Mouse (Mus musculus): ENCODE measurements around the gene Hrh3. TPM values are rescaled to one million over a fixed set of nuclear protein-coding genes. Genes with fewer than 3 reads are reported as not detected.

The Hrh3 gene
- polyA plus RNA-seq, 1 experiment from 2014 or later = 0.40 TPM

DNA sequence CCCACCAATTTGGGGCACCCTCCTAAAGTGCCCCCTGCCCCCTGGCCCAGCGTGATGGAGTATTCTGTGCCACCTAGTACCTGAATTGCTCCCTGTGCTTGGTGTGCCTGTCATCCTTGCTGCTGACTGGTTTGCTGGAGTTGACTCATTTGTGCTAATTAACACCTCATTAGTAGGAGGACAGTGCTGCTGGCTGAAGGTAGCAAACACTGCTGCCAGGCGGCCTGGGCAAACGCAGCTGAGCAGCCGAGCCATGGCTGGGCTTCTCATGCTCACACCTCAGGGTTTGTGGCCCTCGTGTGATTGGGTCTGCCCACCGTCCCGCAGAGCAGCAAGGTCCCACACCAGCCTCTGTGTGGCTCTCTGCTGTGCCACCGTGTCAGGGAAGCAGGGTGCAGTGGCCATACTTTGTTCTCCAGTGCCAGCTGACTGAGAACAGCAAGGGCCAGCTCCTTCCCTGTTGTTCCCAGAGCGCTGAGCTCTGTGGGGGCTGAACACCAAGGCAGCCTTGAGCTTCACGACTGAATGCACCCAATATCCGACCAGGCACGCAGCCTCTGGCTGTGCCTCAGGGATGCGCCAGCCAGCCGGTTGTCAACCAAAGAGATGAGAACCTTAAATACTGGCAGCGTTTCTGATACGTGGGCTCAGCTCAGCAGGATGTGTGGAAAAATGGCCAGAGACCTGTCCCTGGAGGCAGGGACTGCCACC, 18.2 kb downstream of the Hrh3 start:
- Histone ChIP-seq H3K9me3 (replicated peaks) (no peaks in the 10 kb centered on the region), H3K27me3 (0 out of 2 replicates have a peak, but pooled peaks cover 8% of the 10 kb centered on the region), H3K9ac (no peak overlapping the region), H3K4me2 (replicated peaks) (no peak overlapping the region), H3K4me1 (no peaks in the 10 kb centered on the region), H3K36me3 (peaks cover 11% of the 10 kb centered on the region; the same call in 1 of the 2 replicates), H3K27ac (replicated peaks) (no peak overlapping the region), H3K4me3 (replicated peaks) (no peak overlapping the region)
- WGBS = 81% methylated on average over 16 of the region's 16 CpGs
- no peak for ATAC-seq (ENCODE audit: insufficient number of reproducible peaks, low FRiP score, low TSS enrichment, low read depth)

DNA sequence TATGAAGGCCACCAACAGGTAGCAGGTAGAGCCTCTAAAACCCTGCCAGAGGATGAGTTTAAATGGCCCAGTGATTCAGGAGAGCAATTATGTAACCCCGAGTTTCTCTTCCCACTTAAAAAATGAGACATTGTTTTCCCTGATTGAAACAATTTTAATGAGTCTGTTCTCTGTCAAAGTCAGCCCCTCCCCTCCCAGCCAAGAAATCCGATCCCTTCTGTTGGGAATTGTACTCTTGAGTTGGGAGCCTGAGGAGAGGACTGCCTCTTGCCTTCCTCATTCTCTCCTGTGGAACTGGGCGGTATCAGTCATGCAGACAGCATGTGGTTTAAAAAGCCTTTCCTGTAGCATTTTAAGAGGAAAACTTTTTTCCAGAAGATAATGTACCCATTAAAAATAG, 19.7 kb downstream of the Hrh3 start:
- Histone ChIP-seq H3K4me1 (no peaks in the 10 kb centered on the region), H3K27ac (replicated peaks) (no peak overlapping the region), H3K36me3 (peaks cover 11% of the 10 kb centered on the region; the same call in 1 of the 2 replicates), H3K9ac (no peak overlapping the region), H3K4me3 (replicated peaks) (no peak overlapping the region), H3K4me2 (replicated peaks) (no peak overlapping the region), H3K27me3 (no peaks in the 10 kb centered on the region), H3K9me3 (replicated peaks) (no peaks in the 10 kb centered on the region)
- ATAC-seq (ENCODE audit: insufficient number of reproducible peaks, low FRiP score, low TSS enrichment, low read depth) = no peak
- 12% methylated on average over 3 of the region's 3 CpGs for WGBS

DNA sequence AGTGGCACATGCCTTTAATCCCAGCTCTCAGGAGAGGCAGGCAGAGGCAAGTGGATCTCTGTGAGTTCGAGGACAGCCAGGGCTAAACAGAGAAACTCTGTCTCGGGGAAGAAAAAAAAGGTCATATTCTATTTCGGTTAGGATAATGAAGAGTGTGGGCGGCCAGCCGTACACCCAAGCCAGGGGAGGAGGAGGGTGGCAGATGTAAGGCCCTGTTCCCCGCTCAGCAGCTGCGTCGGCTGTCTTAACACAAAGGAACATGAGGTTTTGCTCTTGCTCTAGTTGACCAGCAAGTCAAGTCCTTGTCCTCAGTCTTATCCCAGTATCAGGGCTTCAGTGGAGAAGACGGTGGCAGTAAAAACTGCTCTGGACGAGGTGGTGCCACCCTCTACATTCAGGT, 21.2 kb downstream of the Hrh3 start:
- no peak for ATAC-seq (ENCODE audit: insufficient number of reproducible peaks, low FRiP score, low TSS enrichment, low read depth)
- Histone ChIP-seq H3K27ac (replicated peaks) (no peak overlapping the region), H3K27me3 (no peaks in the 10 kb centered on the region), H3K4me3 (replicated peaks) (no peak overlapping the region), H3K9me3 (replicated peaks) (no peaks in the 10 kb centered on the region), H3K36me3 (peaks cover 11% of the 10 kb centered on the region; the same call in 1 of the 2 replicates), H3K4me1 (no peaks in the 10 kb centered on the region), H3K4me2 (replicated peaks) (no peak overlapping the region), H3K9ac (no peak overlapping the region)
- 84% methylated on average over 10 of the region's 10 CpGs for WGBS

DNA sequence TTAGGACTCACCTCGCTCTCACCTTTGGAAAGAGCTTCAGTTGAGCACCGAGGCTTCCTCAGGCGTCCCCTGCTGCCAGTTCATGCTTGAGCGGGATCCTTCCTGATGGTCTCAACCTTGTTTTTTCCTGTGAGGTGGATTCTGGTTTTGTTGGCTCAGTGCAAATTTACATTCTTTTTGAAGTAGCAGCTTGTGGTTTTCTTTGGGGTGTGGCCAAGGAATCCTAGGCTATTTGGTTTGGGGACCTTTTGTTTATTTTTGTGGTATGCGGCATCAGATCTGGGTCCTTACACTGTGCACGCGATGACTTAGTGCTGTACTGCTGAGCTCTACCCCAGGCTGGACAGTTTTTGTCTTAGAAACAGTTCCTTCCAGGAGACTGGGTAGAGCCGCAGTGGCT, 23.6 kb downstream of the Hrh3 start:
- Histone ChIP-seq H3K27me3 (no peaks in the 10 kb centered on the region), H3K4me1 (no peaks in the 10 kb centered on the region), H3K9me3 (replicated peaks) (no peaks in the 10 kb centered on the region), H3K9ac (no peak overlapping the region), H3K36me3 (peaks cover 15% of the 10 kb centered on the region; the same call in 1 of the 2 replicates), H3K4me3 (replicated peaks) (no peak overlapping the region), H3K27ac (replicated peaks) (no peak overlapping the region), H3K4me2 (replicated peaks) (no peak overlapping the region)
- WGBS = 78% methylated on average over 8 of the region's 8 CpGs
- no peak for ATAC-seq (ENCODE audit: insufficient number of reproducible peaks, low FRiP score, low TSS enrichment, low read depth)

DNA sequence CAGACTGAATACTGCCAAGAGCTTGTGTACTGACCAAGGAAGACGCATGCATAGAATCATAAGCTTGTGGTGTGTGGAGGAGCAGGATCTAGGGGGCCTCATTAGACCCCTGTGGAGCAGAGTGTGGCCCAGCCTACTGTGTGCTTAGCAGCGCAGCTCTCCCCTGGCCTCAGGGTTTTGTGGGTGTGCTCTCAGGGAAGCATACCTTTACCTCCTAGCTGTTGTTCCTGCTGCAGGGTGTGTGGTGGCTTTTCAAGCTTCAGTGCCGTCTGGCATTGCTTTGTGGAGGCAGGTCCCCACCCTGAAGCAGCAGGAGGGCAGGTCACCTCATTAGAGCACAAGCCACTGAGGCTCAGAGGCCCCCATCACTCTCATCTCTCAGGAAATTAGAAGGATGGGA, 26.7 kb downstream of the Hrh3 start:
- no peak for ATAC-seq (ENCODE audit: insufficient number of reproducible peaks, low FRiP score, low TSS enrichment, low read depth)
- no peak overlapping the region for H3K4me3 ChIP-seq (replicated peaks)

DNA sequence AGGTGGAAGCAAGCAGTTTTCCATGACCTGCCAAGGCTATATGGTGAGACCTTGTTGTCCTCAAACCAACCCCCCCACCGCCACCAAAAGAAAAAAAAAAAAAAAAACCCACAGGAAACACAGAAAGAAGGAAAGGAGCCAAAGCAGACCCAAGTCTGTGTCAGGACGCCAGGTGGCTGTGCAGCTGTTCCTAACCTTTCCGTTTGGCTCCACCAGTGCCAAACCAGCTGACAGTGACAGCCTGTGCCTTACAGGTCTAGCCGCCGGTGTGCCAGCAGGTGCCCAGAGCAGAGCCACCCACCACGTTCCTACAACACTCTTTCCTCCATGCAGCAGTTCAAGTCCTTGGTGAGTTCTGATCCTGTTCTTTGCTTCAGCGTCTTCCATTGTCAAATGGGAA, 31.4 kb downstream of the Hrh3 start:
- Histone ChIP-seq H3K4me2 (replicated peaks) (no peak overlapping the region), H3K36me3 (peaks cover 12% of the 10 kb centered on the region), H3K27ac (replicated peaks) (no peak overlapping the region), H3K4me1 (peaks cover 14% of the 10 kb centered on the region), H3K4me3 (replicated peaks) (no peak overlapping the region), H3K9ac (no peak overlapping the region), H3K9me3 (replicated peaks) (no peaks in the 10 kb centered on the region), H3K27me3 (no peaks in the 10 kb centered on the region)
- 85% methylated on average over 7 of the region's 7 CpGs for WGBS
- no peak for ATAC-seq (ENCODE audit: insufficient number of reproducible peaks, low FRiP score, low TSS enrichment, low read depth)

More for the DNA sequence above, 26.7 kb downstream of the Hrh3 start:
- Histone ChIP-seq H3K27me3 (no peaks in the 10 kb centered on the region), H3K9me3 (replicated peaks) (no peaks in the 10 kb centered on the region), H3K36me3 (peaks cover 11% of the 10 kb centered on the region; the same call in 1 of the 2 replicates), H3K4me1 (no peaks in the 10 kb centered on the region), H3K9ac (no peak overlapping the region), H3K4me2 (replicated peaks) (no peak overlapping the region), H3K27ac (replicated peaks) (no peak overlapping the region)
- 63% methylated on average over 3 of the region's 3 CpGs for WGBS

DNA sequence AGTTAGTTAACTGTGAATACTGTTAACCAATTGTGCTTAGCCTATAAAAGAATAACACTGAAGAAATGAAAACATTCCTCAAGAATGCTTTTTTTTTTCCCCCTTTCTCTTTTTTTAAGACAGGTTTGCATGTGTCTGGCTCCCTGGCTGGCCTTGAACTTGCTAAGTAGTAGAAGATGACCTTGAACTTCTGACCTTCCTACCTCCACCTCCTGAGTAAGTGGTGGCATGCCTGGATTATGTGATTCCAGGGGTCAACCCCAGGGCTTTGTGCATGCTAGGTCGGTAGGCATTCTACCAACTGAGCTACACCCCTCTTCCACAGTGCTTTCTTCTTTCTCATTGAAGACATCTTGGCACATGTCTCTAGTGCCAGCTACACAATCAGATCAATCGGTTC, 32.6 kb downstream of the Hrh3 start:
- H3K9me3 ChIP-seq (replicated peaks) = no peaks in the 10 kb centered on the region
- WGBS = 78% methylated on average over 2 of the region's 2 CpGs
- no peak overlapping the region; the same call in 1 of the 2 replicates for H3K4me3 ChIP-seq (replicated peaks)

DNA sequence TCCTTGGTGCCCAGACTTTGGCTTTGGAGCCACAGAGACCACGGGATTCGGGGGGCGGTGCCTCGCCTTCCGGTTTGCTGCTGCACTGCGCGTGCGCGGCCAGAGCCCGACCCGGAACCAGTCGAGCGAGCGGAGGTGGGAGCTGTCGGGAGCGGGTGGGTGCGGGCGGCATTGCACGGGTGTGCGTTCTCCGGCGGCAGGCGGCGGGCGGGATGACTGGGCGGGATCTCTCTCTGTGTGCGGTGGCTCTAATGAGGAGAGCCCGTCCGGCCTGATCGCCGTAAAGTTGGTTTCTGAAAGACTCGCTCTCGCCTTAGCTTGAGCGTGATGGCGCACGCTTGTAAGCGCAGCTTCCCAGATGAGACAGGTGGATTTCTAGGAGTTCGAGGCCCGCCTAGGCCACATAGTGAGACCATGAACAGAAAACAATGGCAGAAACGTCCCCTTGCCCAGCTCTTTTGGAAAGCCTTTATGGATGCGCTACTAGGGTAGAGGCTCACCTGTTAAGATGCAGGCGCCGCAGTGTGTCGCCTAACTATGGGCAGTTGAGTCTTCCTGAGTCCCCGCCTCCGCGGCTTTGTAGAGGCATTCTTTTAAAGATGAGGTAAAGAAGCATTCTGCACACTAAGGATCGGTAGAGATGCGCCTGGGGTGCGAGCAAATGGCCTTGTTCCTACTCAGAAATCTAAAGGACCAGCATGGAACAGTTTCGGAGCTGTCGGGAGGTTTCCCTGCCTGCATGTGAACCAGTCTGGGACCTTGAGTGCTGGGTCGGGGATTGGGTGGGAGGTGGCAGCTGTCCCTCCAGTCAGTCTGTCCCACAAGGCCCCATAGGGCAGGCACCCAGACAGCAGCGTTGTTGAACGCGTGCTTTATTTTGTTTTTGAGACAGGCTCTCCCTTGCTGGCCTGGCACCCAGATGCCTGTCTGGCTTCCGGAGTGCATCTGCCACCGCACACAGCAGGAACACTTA, 33.5 kb downstream of the Hrh3 start, which contains the start of gene Mtg2:
Gene Mtg2 (plus strand): TSS at position 108 of the 973 bp plus-strand sequence.
- ATAC-seq (ENCODE audit: insufficient number of reproducible peaks, low FRiP score, low TSS enrichment, low read depth) = peak; percentile 92
- Histone ChIP-seq H3K4me1 (peaks cover 14% of the 10 kb centered on the region), H3K27ac (replicated peaks) (peak within 1 kb of the TSS; percentile 81), H3K4me2 (replicated peaks) (peak within 1 kb of the TSS; percentile 78), H3K9ac (peak within 1 kb of the TSS; percentile 50), H3K36me3 (peaks cover 11% of the 10 kb centered on the region; the same call in 1 of the 2 replicates), H3K4me3 (replicated peaks) (peak within 1 kb of the TSS; percentile 83), H3K9me3 (replicated peaks) (no peaks in the 10 kb centered on the region), H3K27me3 (no peaks in the 10 kb centered on the region)
- 4% methylated on average over 58 of the region's 58 CpGs for WGBS

More for the DNA sequence above, 32.6 kb downstream of the Hrh3 start:
- H3K4me1 ChIP-seq = peaks cover 14% of the 10 kb centered on the region
- H3K4me2 ChIP-seq (replicated peaks) = no peak overlapping the region
- H3K9ac ChIP-seq = no peak overlapping the region
- no peak overlapping the region for H3K27ac ChIP-seq (replicated peaks)
- ATAC-seq (ENCODE audit: insufficient number of reproducible peaks, low FRiP score, low TSS enrichment, low read depth) = no peak
- peaks cover 11% of the 10 kb centered on the region; the same call in 1 of the 2 replicates for H3K36me3 ChIP-seq
- H3K27me3 ChIP-seq = no peaks in the 10 kb centered on the region

DNA sequence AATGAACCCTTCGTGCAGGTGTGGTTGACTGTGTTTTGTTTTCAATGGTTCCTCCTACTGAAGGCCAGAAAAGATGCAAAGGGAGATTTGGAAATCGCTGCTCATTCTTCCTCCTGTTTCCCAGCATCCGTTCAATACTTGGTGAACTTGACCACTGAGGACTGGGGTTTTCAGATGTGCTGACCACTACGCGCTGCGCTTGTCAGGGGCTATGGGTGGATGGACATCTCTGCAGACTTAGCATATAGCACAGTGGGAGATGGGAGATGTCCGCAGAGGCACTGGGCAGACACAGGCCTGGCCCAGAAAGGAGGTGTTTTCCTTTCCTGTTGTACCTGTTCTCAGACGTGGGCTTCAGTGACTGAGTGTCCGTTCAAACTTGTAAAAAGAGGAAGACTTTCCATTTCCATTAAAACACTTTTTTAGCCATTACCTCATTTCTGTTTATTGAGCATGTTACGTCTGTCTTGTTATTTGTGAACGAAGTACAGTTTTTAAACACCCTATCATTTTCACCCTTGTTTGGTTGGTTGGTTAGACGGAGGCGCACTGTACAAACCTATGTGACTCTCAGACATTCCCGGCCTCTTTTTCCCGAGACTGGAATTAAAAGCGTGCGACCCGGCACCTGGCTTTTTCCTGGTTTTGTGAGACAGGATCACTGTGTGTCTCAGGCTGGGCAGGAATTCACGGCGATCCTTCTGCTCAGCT, 34.4 kb downstream of the Hrh3 start:
- Histone ChIP-seq H3K36me3 (peaks cover 11% of the 10 kb centered on the region; the same call in 1 of the 2 replicates), H3K27me3 (no peaks in the 10 kb centered on the region), H3K9ac (peak overlapping the region; percentile 50), H3K9me3 (replicated peaks) (no peaks in the 10 kb centered on the region), H3K4me3 (replicated peaks) (peak overlapping the region; percentile 83), H3K4me1 (peaks cover 14% of the 10 kb centered on the region), H3K4me2 (replicated peaks) (peak overlapping the region; percentile 78), H3K27ac (replicated peaks) (peak overlapping the region; percentile 81)
- ATAC-seq (ENCODE audit: insufficient number of reproducible peaks, low FRiP score, low TSS enrichment, low read depth) = peak; percentile 41
- WGBS = 30% methylated on average over 20 of the region's 20 CpGs

DNA sequence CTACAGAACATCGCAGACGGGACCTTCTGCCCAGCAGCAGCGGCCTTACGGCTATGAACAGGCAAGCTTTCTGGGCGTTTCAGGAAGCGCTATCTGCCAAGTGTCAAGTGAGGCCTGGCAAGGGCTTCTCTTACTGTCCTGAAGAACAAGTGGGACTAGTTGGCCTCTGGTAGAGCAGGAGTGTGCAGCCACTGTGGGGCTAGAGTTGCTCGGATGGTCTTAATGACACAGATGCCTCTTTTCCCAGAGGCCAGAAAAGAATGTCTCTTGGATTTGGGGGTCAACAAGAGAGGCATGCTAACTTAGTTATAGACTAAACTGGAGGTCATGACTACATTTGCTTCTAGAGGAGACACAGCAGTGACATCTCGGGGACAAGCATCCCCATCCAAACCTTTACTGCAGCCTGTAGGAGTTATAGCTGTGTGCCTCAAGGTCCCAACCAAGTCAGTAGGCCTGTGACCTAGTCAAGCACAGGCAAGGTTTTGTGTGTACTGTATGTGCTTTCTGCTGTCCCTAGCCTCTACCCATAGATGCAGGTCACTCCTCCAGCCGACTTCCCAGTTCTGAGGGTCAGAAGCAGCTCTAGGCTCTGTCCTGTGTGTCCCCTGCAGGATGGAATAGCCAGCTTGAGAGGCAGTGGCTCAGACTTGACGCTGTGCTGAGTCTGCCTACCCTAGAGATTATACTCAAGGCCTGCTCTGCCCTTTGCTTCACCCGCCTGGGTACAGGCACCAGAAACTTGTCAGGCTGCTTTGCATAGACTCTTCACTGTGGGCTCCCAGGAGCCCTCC, 40.8 kb downstream of the Hrh3 start:
- Histone ChIP-seq H3K9ac (no peak overlapping the region), H3K36me3 (peaks cover 63% of the 10 kb centered on the region), H3K27me3 (no peaks in the 10 kb centered on the region), H3K4me1 (no peaks in the 10 kb centered on the region), H3K27ac (replicated peaks) (no peak overlapping the region), H3K9me3 (replicated peaks) (no peaks in the 10 kb centered on the region), H3K4me3 (replicated peaks) (no peak overlapping the region), H3K4me2 (replicated peaks) (no peak overlapping the region)
- WGBS = 93% methylated on average over 11 of the region's 11 CpGs
- no peak for ATAC-seq (ENCODE audit: insufficient number of reproducible peaks, low FRiP score, low TSS enrichment, low read depth)

Data from embryonic facial prominence, embryonic 15.5 days (tissue).